Mouse (Mus musculus) forebrain, embryonic 12.5 days (tissue): ENCODE measurements at regions not wholly inside any gene's neighbourhood (a gene's known extent, or its start where the extent isn't known, plus 50 kb on each side); places are given as distances from the start of the nearest gene placed in this dataset.

ENCODE experiments used
- ATAC-seq: fragments of 200-750 bp; cut with Nextera tagmentation; 2 replicates; pipeline ENCODE4 v1.8.0; 2017; ENCODE audit warnings: moderate TSS enrichment; ENCODE audit not compliant: low FRiP score
- H3K27ac ChIP-seq: fragments of 300-500 bp; sonication (generic); 2 replicates; pipeline ENCODE4 v1.5.1; 2016; ENCODE audit warnings: mild to moderate bottlenecking
- H3K27me3 ChIP-seq: fragments of 300-500 bp; sonication (generic); 2 replicates; pipeline ENCODE4 v1.6.1; 2016; ENCODE audit warnings: mild to moderate bottlenecking
- H3K36me3 ChIP-seq: fragments of 300-500 bp; sonication (generic); replicated peaks from 2 replicates; pipeline ENCODE4 v1.6.1; 2016; ENCODE audit warnings: mild to moderate bottlenecking
- H3K4me1 ChIP-seq: fragments of 300-500 bp; sonication (generic); 2 replicates; pipeline ENCODE4 v1.6.1; 2016
- H3K4me2 ChIP-seq: fragments of 300-500 bp; sonication (generic); 2 replicates; pipeline ENCODE4 v1.6.1; 2016; ENCODE audit warnings: mild to moderate bottlenecking, moderate library complexity
- H3K4me3 ChIP-seq: fragments of 300-500 bp; sonication (generic); replicated peaks from 2 replicates; pipeline ENCODE4 v1.5.1; 2016; ENCODE audit warnings: mild to moderate bottlenecking
- H3K9ac ChIP-seq: fragments of 300-500 bp; sonication (generic); 2 replicates; pipeline ENCODE4 v1.6.1; 2016; ENCODE audit warnings: mild to moderate bottlenecking
- H3K9me3 ChIP-seq: fragments of 300-500 bp; sonication (generic); 2 replicates; pipeline ENCODE4 v1.6.1; 2016
- WGBS: fragments of 180-500 bp; shearing (Covaris S2); methylation state at CpG from one replicate; pipeline ENCODE4 v1.1.7; 2016; 5-methylcytosine and 5-hydroxymethylcytosine counted together

DNA sequence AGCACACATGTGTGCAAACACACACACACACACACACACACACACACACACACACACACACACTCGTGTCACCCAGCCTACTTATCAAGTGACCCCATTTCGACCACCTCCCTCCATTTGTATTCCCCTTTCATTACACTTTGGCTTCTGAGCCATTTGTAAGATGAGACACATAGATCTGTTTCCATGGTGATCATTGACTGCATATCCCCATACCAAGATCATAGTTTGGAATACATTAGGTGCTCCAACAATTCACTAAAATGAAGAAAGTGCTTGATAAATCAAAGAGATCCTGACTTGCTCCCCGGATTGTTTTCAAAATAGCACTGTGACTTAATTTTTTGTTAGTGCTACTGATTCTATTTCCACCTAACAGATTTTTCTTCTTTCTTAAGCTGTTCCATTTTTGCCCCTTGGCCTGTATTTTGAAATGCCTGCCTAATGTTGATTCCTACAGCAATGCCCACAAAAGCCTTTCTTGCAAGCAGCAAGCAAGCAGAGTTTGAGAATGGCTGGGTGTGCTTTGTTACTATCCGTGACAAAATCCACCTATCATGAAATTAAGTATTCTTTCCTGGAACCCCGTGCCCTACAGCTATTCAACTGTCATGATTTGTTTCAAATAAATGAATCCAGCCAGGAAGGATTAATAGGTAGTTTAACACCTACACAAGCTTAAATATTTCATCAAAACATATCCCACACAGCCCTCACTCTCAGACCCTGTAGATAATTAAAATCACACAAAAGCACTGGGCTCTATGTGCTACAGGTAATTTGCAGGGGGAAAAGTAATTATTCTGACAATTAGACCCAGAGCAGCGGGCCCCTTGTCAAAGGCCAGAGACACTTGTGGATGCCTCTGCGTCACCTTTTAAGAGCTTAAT is 168.1 kb upstream of the Rgma start:
- Histone ChIP-seq H3K9ac (no peak overlapping the region), H3K4me3 (no peak overlapping the region), H3K9me3 (no peaks in the 10 kb centered on the region), H3K4me2 (no peak overlapping the region), H3K27me3 (no peaks in the 10 kb centered on the region), H3K27ac (peak overlapping the region; percentile 53; the same call in 1 of the 2 replicates), H3K36me3 (no peaks in the 10 kb centered on the region), H3K4me1 (peaks cover 44% of the 10 kb centered on the region)
- 23% methylated on average over 7 of the region's 7 CpGs for WGBS
- ATAC-seq, result 0 out of 2 replicates have a peak, but pooled peaks have one; percentile 8

DNA sequence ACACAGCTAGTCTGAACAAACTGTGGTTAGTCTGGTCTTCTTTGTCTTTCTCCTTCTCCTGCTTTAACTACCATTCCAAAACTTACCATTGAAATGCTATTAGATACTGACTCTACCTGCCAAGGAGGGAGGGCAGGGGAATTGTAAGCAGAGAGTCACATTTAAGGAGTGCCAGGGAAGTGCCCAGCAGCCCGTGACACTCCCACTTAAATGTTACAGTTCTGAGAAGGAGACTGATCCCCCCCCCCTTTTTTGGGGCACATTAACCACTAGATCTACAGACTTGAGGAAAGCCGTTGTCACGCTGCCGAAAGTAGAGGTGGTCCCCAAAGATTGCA is 166.9 kb upstream of the Rgma start:
- 18% methylated on average over 4 of the region's 4 CpGs for WGBS
- Histone ChIP-seq H3K4me3 (no peak overlapping the region), H3K9ac (peak overlapping the region; percentile 30; the same call in 1 of the 2 replicates), H3K9me3 (no peaks in the 10 kb centered on the region), H3K27ac (peak overlapping the region; percentile 91), H3K4me1 (peaks cover 44% of the 10 kb centered on the region), H3K36me3 (no peaks in the 10 kb centered on the region), H3K4me2 (peak overlapping the region; percentile 35), H3K27me3 (no peaks in the 10 kb centered on the region)
- no peak for ATAC-seq

DNA sequence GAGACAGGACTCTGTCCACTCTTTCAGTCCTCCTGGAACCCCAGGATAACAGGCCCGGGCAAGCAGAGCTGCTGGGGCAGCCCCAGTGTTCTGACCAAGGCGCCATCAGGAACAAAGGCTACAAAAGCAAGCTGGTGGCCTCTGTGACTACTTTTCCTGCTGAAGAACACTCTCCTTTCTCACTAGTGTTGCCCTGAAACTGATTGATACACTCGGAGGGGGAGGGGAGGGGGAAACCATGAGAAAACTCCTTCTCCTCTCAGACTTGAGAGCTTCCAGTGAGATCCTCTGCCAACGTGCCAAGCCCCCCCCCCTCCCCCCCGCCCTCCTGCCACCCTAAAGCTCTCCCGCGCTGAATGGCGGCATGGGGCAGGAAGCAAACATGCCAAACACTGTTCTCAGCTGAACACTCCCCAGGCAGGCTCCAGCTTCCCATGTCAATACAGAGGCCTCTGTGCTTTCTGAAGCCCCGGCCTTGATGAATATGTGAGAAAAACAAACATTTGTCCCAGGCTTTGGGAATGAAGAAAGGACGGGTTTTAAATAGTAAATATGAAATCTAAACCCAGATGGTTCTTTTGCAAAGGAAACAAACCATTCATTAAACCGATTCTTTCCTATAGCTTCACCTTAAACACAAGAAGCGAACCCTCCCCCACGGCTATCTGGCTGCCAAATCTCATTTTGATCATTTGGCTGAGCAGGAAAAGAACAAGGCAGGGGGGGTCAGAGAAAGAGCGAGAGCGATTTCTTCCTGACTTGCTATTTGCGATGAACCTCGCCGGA is 166.3 kb upstream of the Rgma start:
- Histone ChIP-seq H3K9me3 (no peaks in the 10 kb centered on the region), H3K4me2 (peak overlapping the region; percentile 35), H3K27me3 (no peaks in the 10 kb centered on the region), H3K9ac (peak overlapping the region; percentile 30; the same call in 1 of the 2 replicates), H3K36me3 (no peaks in the 10 kb centered on the region), H3K27ac (peak overlapping the region; percentile 91), H3K4me1 (peaks cover 44% of the 10 kb centered on the region), H3K4me3 (no peak overlapping the region)
- 4% methylated on average over 18 of the region's 18 CpGs for WGBS
- peak; percentile 85 for ATAC-seq

DNA sequence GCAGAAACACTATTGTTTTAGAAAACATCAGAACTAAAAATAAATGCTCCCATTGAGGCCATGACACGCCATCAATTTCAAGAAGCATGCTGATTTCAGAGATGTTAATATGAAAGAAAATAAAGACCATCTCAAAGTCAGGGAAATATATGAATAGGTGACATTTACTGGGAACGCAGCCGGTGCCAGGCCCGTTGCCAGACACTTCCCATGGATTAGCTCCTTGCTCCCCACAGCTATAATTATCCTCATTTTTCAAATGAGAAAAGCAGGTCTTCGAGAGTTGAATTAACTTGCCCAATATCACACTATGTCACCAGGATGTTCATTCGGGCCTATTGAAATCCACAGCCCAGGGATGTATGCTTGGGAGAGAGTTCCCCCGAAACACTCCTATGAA is 165.2 kb upstream of the Rgma start:
- H3K4me3 ChIP-seq, result no peak overlapping the region
- peak overlapping the region; percentile 91 for H3K27ac ChIP-seq
- peaks cover 44% of the 10 kb centered on the region for H3K4me1 ChIP-seq
- H3K9me3 ChIP-seq, result no peaks in the 10 kb centered on the region
- 66% methylated on average over 7 of the region's 7 CpGs for WGBS
- H3K36me3 ChIP-seq, result no peaks in the 10 kb centered on the region
- no peak overlapping the region for H3K9ac ChIP-seq
- ATAC-seq, result no peak
- no peaks in the 10 kb centered on the region for H3K27me3 ChIP-seq
- H3K4me2 ChIP-seq, result no peak overlapping the region

DNA sequence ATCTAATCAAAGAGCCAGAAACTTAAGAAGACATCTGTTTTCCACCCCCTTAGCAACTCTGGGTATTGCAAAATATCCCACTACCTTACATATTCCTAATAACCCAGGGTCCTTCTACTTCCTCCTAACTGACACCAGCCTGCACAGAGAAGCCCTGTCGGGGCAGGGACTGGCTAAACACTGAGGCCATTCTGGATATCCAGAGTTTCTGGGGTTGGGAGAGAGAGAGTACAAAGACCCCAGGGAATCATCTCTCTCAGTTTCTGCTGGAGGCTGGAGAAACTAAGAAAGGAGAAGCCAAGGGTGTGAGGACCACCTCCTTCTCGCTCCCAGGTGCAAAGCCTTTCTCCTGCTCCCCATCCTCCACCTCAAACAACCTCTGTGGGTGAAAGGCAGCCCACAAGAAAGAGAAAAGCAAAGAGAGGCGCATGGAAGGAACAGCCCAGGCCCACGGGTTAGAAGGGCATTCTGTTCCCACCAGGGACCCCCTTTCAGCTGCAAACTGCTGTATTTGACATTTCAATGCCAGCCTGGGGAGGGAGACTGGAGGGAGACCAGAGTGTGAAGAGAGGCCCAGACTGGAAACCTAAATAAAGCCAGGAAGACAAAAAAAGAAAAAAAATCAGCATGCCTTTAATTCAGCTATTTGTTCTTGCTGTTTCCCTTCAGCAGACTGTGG is 152.9 kb upstream of the Rgma start:
- H3K27ac ChIP-seq, result peak overlapping the region; percentile 89
- WGBS, result 6% methylated on average over 4 of the region's 4 CpGs
- no peaks in the 10 kb centered on the region for H3K27me3 ChIP-seq
- H3K4me1 ChIP-seq, result peaks cover 45% of the 10 kb centered on the region
- H3K9me3 ChIP-seq, result no peaks in the 10 kb centered on the region
- H3K4me3 ChIP-seq, result no peak overlapping the region
- 0 out of 2 replicates have a peak overlapping the region, but pooled peaks have one; percentile 4 for H3K4me2 ChIP-seq
- ATAC-seq, result peak; percentile 89
- H3K9ac ChIP-seq, result peak overlapping the region; percentile 25; the same call in 1 of the 2 replicates
- no peaks in the 10 kb centered on the region for H3K36me3 ChIP-seq

DNA sequence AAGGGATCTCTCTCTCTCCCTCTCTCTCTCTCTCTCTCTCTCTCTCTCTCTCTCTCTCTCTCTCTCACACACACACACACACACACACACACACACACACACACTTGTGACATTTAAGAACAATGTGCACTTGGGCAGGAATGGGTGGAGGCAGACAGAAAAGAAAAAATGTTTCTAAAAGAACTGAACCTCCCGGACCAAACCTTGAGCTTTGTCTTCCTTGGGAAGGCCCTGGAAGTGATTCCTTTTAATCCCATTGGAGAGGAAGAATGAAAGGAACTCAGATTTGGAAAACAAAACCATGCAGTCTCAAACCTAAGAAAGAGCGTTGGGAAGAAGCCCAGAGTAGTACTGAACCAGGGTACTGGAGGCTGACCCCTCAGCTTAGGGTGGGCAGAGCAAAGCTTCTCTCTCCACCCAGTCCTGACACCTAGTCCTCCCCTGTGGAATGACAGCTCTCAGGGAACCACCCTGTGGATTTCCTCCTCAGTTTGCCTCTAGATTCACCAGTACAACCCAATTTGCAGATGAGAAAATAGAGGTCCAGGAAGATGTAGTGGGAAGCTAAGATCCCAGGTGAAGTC is 152.3 kb upstream of the Rgma start:
- peaks cover 45% of the 10 kb centered on the region for H3K4me1 ChIP-seq
- H3K9me3 ChIP-seq, result no peaks in the 10 kb centered on the region
- ATAC-seq, result peak; percentile 63
- 17% methylated on average over 2 of the region's 2 CpGs for WGBS
- peak overlapping the region; percentile 89 for H3K27ac ChIP-seq
- no peaks in the 10 kb centered on the region for H3K36me3 ChIP-seq
- H3K27me3 ChIP-seq, result no peaks in the 10 kb centered on the region
- no peak overlapping the region for H3K4me2 ChIP-seq
- H3K4me3 ChIP-seq, result no peak overlapping the region
- H3K9ac ChIP-seq, result no peak overlapping the region

DNA sequence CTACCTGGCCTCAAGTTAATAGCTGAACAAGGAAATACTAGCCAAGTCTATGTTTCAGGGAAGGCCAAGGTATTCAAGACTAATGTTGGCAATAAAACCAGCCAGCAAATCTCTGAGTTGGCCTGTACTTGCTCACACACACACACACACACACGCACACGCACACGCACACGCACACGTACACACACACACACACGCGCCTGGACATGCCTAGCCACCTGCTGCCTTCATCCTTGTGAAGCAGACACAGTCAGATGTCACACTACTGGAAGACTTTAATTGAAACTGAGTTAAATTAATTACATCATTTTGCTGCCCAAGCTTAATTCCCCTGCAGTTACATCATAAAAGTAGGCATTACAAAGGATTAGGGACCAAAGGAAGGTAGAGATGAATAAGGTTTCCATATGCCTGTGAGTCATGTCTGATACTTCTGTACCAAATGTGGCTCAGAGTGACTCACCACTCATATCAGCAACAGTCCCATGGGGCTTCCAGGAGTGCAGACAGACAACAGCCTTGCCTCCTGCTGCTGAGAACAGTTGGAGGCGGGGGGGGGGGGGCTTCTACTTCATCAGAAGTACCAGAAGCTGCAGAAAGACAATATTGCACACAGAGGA is 141.7 kb upstream of the Rgma start:
- no peak overlapping the region for H3K27ac ChIP-seq
- no peak overlapping the region for H3K4me3 ChIP-seq
- no peaks in the 10 kb centered on the region for H3K9me3 ChIP-seq
- peaks cover 11% of the 10 kb centered on the region for H3K4me1 ChIP-seq
- no peaks in the 10 kb centered on the region for H3K36me3 ChIP-seq
- no peak for ATAC-seq
- 86% methylated on average over 8 of the region's 8 CpGs for WGBS
- no peak overlapping the region for H3K4me2 ChIP-seq
- H3K27me3 ChIP-seq, result no peaks in the 10 kb centered on the region
- H3K9ac ChIP-seq, result no peak overlapping the region

DNA sequence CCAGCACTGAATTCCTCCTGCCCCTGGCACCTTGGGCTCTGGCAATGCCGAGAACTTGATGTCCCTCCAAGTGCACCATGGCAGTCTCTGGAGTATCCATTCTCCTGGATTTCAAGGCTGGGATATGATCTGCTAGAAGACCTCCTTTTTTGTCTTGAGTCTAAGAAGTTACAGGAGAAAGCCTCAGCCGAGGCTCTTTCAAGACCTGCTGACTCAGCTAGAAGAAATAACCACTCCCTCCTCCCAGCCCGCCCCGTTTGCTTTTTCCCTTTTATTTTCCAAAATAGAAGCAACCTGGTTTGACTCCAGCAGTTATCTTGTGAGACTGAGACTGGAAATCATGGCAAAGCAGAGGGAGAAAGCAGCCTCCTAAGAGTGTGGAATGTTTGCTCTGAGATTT is 136.8 kb upstream of the Rgma start:
- H3K4me2 ChIP-seq, result no peak overlapping the region
- no peak overlapping the region for H3K9ac ChIP-seq
- no peak for ATAC-seq
- WGBS, result 21% methylated on average over 4 of the region's 4 CpGs
- no peaks in the 10 kb centered on the region for H3K27me3 ChIP-seq
- no peaks in the 10 kb centered on the region for H3K9me3 ChIP-seq
- no peaks in the 10 kb centered on the region for H3K36me3 ChIP-seq
- no peak overlapping the region for H3K27ac ChIP-seq
- H3K4me3 ChIP-seq, result no peak overlapping the region
- H3K4me1 ChIP-seq, result peaks cover 15% of the 10 kb centered on the region

DNA sequence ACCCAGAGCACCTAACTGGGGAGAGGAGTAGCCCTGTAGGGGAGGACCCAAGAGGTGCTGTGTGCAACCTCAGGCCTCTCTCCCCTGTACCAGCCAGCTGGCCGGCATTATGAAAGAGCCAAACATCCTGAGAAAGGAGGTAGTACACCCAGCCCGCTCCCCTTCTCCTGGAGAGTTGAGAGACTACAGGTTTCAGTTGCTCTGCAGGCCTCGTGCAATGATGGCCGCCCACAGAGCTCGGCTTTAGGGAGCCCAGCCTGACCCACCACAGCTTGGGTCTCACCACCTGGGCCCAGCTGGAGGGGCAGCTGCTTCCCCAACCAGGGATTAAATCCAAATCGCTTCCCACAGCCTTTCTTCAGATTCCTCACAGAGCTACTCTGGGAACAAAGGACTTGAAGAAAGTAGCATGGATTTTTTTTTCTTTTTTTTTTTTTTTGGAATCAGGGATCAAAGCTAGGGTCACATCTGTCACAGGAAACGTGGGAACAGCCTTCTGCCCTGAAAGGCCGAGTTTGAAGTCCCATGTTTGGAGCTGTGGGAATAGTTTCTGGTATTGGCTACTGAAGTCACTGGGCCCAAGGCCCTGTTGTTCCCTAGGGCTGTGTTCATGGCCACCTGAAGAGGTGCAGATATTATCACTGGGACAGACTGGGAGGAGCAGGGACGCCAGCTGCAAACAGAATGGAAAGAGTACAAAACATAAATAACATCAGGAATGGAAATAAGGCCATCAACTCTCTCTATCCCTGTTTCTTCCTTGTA is 131.5 kb upstream of the Rgma start:
- WGBS, result 46% methylated on average over 9 of the region's 9 CpGs
- no peak overlapping the region for H3K27ac ChIP-seq
- H3K4me3 ChIP-seq, result no peak overlapping the region
- H3K36me3 ChIP-seq, result no peaks in the 10 kb centered on the region
- no peaks in the 10 kb centered on the region for H3K9me3 ChIP-seq
- H3K4me2 ChIP-seq, result no peak overlapping the region
- ATAC-seq, result no peak
- no peaks in the 10 kb centered on the region for H3K27me3 ChIP-seq
- H3K9ac ChIP-seq, result no peak overlapping the region
- H3K4me1 ChIP-seq, result peaks cover 6% of the 10 kb centered on the region

DNA sequence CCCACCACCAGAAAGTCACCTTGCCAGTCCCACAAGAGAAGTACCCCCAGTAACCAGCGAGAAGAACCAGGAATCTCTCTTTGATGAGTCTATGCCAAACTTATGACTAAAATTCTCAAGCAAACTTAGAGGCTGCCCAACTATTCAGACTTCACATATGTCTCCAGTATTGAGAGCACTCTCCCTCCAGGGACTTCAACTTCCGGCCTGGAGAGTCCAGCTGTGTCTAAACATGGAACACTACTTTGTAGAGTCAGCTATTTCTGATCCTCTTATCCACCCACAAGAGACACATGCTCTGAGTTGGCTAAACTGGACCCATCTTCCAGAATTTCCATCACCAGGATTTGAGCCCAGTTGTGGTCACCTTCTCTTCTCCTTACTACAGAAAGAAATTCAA is 129.9 kb upstream of the Rgma start:
- Histone ChIP-seq H3K4me1 (peaks cover 6% of the 10 kb centered on the region), H3K4me3 (no peak overlapping the region), H3K9me3 (no peaks in the 10 kb centered on the region), H3K27ac (no peak overlapping the region), H3K27me3 (no peaks in the 10 kb centered on the region), H3K36me3 (no peaks in the 10 kb centered on the region), H3K9ac (no peak overlapping the region), H3K4me2 (no peak overlapping the region)
- WGBS, result 93% methylated on average over 2 of the region's 2 CpGs
- ATAC-seq, result no peak

DNA sequence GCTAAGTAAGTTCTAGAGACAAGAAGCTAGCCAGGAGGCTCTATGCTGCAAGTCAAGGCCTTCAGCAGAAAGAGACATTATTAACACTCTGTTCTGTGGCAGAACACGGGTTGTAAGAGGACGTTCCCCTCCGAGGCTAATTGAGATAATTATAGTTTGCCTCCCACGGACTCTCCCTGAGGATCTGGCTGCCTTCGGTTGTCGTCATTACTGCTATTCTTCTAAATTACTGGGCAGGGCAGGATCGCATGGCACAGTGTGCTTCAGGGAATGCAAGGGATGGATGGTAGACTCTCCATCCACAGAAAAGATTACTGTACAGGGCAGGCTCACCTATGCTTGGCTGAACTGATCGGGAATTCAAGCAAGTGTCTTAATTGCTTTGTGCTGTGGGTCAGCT is 124.7 kb upstream of the Rgma start:
- Histone ChIP-seq H3K4me2 (no peak overlapping the region), H3K4me1 (peaks cover 14% of the 10 kb centered on the region), H3K9me3 (no peaks in the 10 kb centered on the region), H3K9ac (no peak overlapping the region), H3K27me3 (no peaks in the 10 kb centered on the region), H3K4me3 (no peak overlapping the region), H3K27ac (no peak overlapping the region), H3K36me3 (no peaks in the 10 kb centered on the region)
- 0 out of 2 replicates have a peak, but pooled peaks have one; percentile 44 for ATAC-seq
- 42% methylated on average over 8 of the region's 8 CpGs for WGBS
